Mouse (Mus musculus) retina, adult 2 months (tissue): ENCODE results near the gene Klf4.

Experiments
- DNase-seq: peaks from one replicate; pipeline ENCODE4 v3.0.0-alpha.2; 2012; ENCODE audit warnings: low read depth, low spot score

The Klf4 gene

GRCm38 (mm10) chr4:55523921-55524320 lies 8.3 kb downstream of the Klf4 start:
- no peak for DNase-seq

GRCm38 (mm10) chr4:55517438-55517837 lies 14.8 kb downstream of the Klf4 start:
- DNase-seq: no peak

- no peak for DNase-seq
Measured at GRCm38 (mm10) chr4:55516048-55516447, 16.2 kb downstream of the Klf4 start.

- peak; percentile 23 for DNase-seq
Measured at GRCm38 (mm10) chr4:55514733-55515176, 17.5 kb downstream of the Klf4 start.

- no peak for DNase-seq
Measured at GRCm38 (mm10) chr4:55513615-55514279, 18.5 kb downstream of the Klf4 start.

- no peak for DNase-seq
Measured at GRCm38 (mm10) chr4:55511389-55511788, 20.9 kb downstream of the Klf4 start.

GRCm38 (mm10) chr4:55508712-55509111 lies 23.6 kb downstream of the Klf4 start:
- no peak for DNase-seq

GRCm38 (mm10) chr4:55498621-55499020 lies 33.6 kb downstream of the Klf4 start:
- no peak for DNase-seq

- no peak for DNase-seq
Measured at GRCm38 (mm10) chr4:55496416-55496815, 35.9 kb downstream of the Klf4 start.

GRCm38 (mm10) chr4:55493261-55493660 lies 39.0 kb downstream of the Klf4 start:
- DNase-seq: no peak

- no peak for DNase-seq
Measured at GRCm38 (mm10) chr4:55489328-55489727, 42.9 kb downstream of the Klf4 start.

- DNase-seq: no peak
Measured at GRCm38 (mm10) chr4:55488604-55489003, 43.7 kb downstream of the Klf4 start.

GRCm38 (mm10) chr4:55480322-55480767 lies 51.9 kb downstream of the Klf4 start:
- peak; percentile 9 for DNase-seq

- no peak for DNase-seq
Measured at GRCm38 (mm10) chr4:55478333-55478732, 53.9 kb downstream of the Klf4 start.

- no peak for DNase-seq
Measured at GRCm38 (mm10) chr4:55477933-55478332, 54.3 kb downstream of the Klf4 start.

- no peak for DNase-seq
Measured at GRCm38 (mm10) chr4:55477210-55477759, 55.0 kb downstream of the Klf4 start.
